Mouse (Mus musculus) lung, adult 10 weeks (tissue): ENCODE measurements around the gene Dcun1d5. TPM values are rescaled to one million over a fixed set of nuclear protein-coding genes. Genes with fewer than 3 reads are reported as not detected.

Source experiments
- polyA plus RNA-seq: library from polyadenylated mRNA; stranded (reverse); fragments of 350-450 nt; fragmentation: Illumina TruSeq; extraction: RNeasy Lipid Tissue Mini Kit (QIAGEN cat#74804); gene quantifications from one replicate; pipeline ENCODE4 v1.2.3, GENCODE M21; 2014; ENCODE audit warnings: low read depth, low replicate concordance; ENCODE audit not compliant: insufficient read depth

Gene Dcun1d5
- 41.1 TPM for polyA plus RNA-seq

DNA sequence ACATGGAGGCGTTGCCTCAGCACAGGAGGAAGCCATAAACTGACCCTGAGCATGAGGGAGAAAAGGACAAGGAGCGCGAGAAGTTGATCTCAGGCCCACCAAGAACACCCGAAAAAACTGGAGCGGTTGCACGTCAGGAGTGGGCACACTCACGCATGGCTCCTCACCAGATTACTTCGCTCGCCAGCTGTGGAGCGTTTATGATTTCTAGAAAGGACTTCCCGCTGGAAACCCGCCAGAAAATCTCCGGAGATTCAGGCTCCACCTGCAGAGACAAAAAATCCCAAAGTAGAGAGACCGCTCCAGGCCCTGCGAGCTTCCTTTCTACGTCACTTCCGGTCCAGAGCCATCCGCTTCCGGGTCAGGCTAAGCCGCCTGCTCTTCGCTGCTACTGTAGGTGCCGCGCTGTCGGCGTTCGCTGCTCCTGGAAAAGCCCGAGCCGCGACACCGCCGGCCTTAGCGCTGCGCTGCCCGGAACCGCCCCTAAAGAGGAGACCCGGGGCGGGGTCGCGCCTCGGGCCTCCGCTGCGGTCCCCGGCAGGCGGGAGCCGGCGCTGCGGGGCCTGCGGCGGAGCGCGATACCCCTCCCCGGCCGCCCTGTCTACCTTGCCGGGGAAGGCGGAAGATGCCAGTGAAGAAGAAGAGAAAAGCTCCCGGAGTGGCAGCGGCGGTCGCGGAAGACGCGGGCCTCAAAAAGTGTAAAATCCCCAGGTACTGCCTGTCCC, at the start of gene Dcun1d5, which contains the start of gene Dync2h1:
Dcun1d5 (plus strand) TSS at position 349 of the 725 bp plus-strand sequence.
Dync2h1 (minus strand) TSS at position 275 of the 725 bp plus-strand sequence.

Other genes starting within 250 kb of the Dcun1d5 start
- 0.73 TPM for gene Dync2h1, start 74 bp upstream of the Dcun1d5 start, polyA plus RNA-seq
- gene Mmp13, start 88.0 kb downstream of the Dcun1d5 start, polyA plus RNA-seq, result 0.28 TPM
- 3.3 TPM for gene Mmp12, start 159.9 kb downstream of the Dcun1d5 start, polyA plus RNA-seq
- gene Mmp1b, start 203.5 kb downstream of the Dcun1d5 start, polyA plus RNA-seq, result not detected